Mouse (Mus musculus): ENCODE results near the gene Txndc15.

DNA sequence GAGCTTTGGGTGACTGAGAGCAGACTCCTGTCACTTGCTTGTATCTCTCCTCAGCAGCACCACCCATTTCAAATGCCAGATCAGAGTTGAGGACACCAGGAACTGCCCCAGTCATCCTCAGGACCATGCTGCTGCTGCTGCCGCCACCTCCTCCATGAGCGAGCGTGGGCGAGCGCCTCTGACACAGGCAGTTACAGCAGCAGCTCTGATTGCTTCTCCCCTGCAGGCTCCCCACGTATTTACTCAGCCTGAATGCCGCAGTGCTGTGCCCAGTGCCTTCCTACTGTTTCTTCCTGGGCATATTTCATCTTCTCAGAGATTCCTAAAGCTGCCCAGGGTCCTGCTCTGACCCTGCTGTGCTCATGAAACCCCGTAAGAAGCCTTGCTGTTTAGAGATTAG, 27.9 kb downstream of the Txndc15 start:
- TF ChIP-seq CTCF (IDR thresholded peaks at IDR 0.05; ENCODE audit: borderline replicate concordance, insufficient read depth, low read depth, low read length) = no peak
- TF ChIP-seq POLR2A (IDR thresholded peaks at IDR 0.05; ENCODE audit: borderline replicate concordance, insufficient read depth, low read length) = no peak
